Mouse (Mus musculus): Measurements from ENCODE around the gene Ddx18.

- no peak for TF ChIP-seq POLR2A (IDR thresholded peaks at IDR 0.05; ENCODE audit: low read depth, low read length)
- no peak for TF ChIP-seq CTCF (IDR thresholded peaks at IDR 0.05; ENCODE audit: borderline replicate concordance, insufficient read depth, low read length)
Measured at GRCm38 (mm10) chr1:121508729-121509128, 59.1 kb downstream of the Ddx18 start.

All from embryonic fibroblast, embryonic 13.5 days (primary cell).